Mouse (Mus musculus) small intestine, adult 2 months (tissue): ENCODE measurements at regions not wholly inside any gene's neighbourhood (a gene's known extent, or its start where the extent isn't known, plus 50 kb on each side); places are given as distances from the start of the nearest gene placed in this dataset.

Source experiments
- CTCF ChIP-seq: fragments of 200-500 bp; IDR thresholded peaks from 2 replicates; pipeline ENCODE4 v1.5.1; 2012; ENCODE audit warnings: low read depth, mild to moderate bottlenecking, control low read depth, inconsistent platforms, low read length, moderate library complexity, mixed read lengths; ENCODE audit not compliant: insufficient replicate concordance, insufficient read length; ENCODE audit errors: extremely low read depth
- POLR2A ChIP-seq: fragments of 200-500 bp; IDR thresholded peaks from 2 replicates; pipeline ENCODE4 v1.6.1; 2012; ENCODE audit warnings: low read depth, mild to moderate bottlenecking, control low read depth, inconsistent platforms, low read length, moderate library complexity

GRCm38 (mm10) chr3:117480131-117480530 lies 94.5 kb upstream of the Plppr5 start:
- TF ChIP-seq POLR2A (no peak), CTCF (no peak)
